Mouse (Mus musculus) c-Kit-positive CD71-positive TER-119-negative erythroid progenitor cells, embryonic 14.5 days (primary cell): ENCODE data around the gene Capza1.
"Not testable (repeated sequence)": the region's sequence is repeated elsewhere in the genome, so short reads cannot be mapped to it uniquely, and the experiment has no call there.

Source experiments
- DNase-seq: peaks from one replicate; pipeline ENCODE4 v3.0.0-alpha.2; 2013; ENCODE audit warnings: low read depth

Capza1 gene

DNA sequence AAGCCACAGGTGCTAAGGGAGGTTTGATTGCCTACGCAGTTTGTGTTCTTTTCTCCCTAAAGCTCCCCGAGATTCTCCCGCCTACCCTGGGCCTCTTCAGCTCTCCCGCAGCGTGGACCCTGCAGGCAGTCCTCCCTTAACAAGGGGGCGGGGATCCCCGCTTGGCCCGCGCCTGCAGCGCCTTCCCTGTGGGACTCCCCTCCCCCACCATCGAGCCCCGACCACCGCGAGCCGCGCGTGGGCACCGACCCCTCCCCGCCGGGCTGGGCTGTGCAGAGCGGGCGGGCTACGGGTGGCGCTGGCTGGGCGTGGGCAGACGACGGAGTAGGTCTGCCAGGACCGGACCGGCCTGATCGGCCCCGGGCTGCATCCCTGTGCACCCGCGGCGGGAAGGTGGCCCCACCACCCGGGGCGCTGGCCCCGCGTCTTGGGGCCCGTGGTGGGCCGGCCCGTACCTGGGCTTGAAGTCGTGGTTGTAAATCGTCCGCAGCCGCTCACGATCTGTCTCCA, 46.8 kb downstream of the Capza1 start:
- DNase-seq: no peak

GRCm38 (mm10) chr3:104816130-104816529, 48.2 kb downstream of the Capza1 start:
- no peak for DNase-seq

DNA sequence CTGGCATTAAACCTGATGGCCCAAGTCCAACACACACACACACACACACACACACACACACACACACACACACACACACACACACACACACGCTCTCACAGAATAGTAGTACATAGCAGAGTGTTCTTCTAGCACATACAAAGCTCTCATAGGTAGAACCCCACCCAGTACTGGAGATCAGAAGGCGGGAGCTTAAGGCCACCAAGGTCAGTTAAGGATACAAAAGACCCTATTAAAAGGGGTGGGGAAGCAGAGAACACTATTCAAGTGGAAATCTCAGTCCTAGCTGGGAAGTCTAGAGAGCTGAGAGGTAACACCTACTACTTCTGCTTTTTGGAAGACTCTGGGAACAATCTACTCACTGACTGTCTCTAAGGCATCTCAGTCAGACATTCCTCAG, 49.0 kb downstream of the Capza1 start:
- DNase-seq: no peak

DNA sequence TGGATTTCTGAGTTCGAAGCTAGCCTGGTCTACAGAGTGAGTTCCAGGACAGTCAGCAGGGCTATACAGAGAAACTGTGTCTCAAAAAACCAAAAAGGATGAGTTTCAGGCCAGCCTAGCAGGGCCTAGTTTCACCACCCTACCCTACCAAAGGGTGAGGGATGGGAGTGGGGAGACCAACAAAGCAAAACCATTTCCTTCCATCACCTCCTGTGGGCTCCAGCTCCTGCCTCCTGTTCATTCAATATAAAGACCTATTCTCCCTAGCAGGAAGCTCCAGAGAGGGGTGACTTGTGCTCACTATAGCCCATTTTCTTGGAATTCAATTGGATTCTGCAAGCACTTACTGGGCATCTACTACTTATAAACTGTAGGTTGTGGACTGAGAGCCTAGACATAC, 49.6 kb downstream of the Capza1 start:
- DNase-seq: no peak

DNA sequence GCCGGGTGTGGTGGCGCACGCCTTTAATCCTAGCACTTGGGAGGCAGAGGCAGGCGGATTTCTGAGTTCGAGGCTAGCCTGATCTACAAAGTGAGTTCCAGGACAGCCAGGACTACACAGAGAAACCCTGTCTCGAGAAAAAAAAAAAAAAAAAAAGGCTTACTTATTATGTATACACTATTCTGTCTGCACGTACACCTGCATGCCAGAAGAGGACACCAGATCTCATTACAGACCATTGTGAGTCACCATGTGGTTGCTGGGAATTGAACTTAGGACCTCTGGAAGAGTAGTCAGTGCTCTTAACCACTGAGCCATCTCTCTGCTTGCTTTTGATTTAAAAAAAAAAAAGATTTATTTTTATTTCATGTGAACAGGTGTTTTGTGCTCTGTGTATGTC, 51.1 kb downstream of the Capza1 start:
- DNase-seq: not testable (repeated sequence)

DNA sequence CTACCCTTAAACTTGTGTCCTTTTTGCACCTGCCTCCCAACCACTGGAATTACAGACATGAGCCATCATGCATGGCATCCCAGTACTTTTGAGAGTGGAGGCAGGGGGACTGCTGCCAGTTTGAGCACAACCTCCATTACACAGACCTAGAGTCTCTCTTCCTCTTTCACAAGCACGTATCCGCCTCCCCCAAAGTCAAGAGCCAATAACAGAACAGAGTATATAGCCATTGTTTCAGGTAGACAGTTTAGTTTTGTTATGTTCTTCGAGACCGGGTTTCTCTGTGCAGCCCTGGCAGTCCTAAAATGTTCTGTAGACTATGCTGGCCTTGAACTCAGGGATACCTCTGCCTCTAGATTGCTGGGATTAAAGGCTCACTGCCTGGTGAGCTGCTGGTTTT, 52.1 kb downstream of the Capza1 start:
- DNase-seq: no peak

- DNase-seq: no peak
Observed at GRCm38 (mm10) chr3:104811752-104812151, 52.6 kb downstream of the Capza1 start.

DNA sequence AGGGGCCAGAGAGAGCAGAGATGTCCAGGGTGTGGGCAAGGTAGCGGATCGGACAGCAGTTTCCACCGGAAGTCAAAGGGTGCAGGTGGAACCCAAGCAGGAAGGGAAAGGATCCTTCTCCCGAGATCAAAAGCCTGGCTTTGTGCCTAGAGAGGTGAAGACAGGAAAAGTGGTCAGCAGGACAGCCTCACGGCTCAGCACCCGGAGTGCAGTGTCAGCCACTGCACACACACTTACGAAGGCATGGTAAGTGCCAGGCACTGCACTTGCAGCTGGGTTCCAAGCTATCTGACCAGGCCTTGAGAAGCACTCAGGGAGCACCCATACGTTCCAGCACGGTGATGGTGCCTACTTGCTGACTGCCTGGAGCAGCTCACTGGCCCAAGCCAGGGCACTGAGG, 58.8 kb downstream of the Capza1 start:
- DNase-seq: no peak

DNA sequence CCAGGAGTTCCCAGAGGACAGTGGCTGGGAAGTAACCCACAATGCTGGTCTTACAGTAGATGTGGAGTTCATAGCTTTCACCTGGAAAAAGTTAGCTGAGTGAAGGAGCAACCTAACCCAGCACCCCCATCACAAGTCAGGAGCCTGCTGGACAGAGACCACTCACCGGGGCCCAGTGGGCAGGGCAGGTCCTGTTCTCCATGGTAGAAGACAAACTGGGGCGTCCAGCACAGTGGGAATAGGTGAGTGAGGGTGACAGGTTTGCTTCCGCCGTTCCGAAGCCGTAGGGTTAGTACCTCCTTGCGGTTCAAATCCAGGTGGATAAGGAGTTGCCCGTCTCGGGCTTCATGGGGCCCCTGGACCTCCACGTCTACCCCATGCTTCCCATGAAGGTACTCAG, 60.0 kb downstream of the Capza1 start:
- DNase-seq: no peak

GRCm38 (mm10) chr3:104801481-104801880, 62.8 kb downstream of the Capza1 start:
- no peak for DNase-seq

- no peak for DNase-seq
Observed at GRCm38 (mm10) chr3:104800681-104801080, 63.6 kb downstream of the Capza1 start.

- DNase-seq: no peak
Observed at GRCm38 (mm10) chr3:104796430-104797082, 67.7 kb downstream of the Capza1 start.

GRCm38 (mm10) chr3:104795661-104796340, 68.5 kb downstream of the Capza1 start:
- no peak for DNase-seq

GRCm38 (mm10) chr3:104794953-104795470, 69.3 kb downstream of the Capza1 start:
- DNase-seq: no peak

DNA sequence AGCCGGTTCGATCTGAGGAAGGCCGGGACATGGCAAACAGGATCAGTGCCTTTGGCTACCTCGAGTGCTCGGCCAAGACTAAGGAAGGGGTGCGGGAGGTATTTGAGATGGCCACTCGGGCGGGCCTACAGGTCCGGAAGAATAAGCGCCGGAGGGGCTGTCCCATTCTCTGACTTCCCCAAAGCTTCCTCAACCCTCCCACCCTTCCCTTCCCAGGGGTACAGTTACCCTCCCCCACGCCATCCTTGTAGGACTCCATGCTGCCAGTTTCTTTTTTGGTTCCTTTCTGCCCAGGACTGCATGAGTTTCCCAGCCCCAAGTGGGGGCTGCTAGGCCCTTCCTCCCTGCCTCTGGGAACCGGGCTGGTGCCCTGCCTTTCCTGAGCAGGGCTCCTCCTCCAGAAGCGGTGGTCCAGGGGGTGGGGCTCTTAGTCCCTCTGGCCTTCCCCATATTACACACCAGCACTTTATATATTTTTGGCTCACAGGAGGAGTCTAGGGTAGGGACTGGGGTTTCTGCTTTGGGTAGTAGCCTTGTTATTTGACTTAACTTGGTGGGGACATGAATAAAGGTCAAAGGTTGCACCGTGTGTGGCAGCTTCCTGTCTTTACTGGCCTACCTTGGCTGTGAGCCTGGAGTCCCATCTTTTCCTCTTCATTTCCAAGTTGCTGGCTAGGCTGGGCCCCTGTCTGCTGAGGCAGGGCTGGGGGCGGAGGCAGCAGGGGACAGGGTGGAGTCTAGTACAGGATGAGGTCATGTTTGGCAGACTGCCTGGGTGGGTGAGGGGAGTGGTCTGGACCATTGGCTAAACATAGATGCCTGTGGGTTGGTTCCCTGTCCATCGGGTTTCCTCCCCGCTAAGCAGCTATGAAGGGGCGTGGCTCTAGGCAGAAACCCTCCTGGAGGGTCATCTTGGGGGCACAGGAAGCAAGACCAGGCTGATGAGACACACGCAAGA, 70.2 kb downstream of the Capza1 start:
- DNase-seq: no peak

DNA sequence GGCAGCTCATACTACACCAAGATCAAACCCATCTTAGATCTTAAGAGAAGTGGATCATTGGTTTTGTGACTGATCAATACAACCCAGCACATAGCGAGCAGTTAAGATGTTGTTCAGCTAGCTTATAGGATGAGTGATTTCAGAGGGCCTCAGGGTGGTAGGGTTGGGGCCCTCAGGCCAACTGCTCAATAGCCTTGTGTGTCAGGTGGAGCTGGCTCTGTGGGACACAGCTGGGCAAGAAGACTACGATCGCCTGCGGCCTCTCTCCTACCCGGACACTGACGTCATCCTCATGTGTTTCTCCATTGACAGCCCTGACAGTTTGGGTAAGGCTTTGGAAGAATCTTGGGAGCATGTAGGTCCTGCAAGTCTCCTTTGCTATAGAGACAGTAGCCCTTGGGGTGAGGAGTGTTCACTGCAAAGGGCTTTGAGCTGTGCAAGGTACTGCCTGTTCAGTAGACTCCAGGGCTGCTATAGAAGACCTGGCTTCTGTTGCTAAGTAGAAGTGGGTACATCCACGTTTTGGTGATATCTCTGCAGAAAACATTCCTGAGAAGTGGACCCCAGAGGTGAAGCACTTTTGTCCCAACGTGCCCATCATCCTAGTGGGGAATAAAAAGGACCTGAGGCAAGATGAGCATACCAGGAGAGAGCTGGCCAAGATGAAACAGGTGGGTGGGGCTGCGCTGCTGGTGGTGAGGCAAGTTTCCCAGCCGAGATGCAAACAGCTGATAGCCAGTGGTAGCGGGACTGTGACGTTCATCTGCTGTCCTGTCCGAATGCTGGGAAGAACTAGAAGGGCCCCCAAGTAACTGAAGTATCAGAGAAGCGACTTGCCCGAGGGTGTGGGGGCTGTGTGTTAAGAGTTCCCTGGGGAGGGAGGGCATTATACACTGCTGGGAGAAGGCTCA, 71.7 kb downstream of the Capza1 start:
- no peak for DNase-seq

GRCm38 (mm10) chr3:104791671-104792070, 72.6 kb downstream of the Capza1 start:
- DNase-seq: no peak

DNA sequence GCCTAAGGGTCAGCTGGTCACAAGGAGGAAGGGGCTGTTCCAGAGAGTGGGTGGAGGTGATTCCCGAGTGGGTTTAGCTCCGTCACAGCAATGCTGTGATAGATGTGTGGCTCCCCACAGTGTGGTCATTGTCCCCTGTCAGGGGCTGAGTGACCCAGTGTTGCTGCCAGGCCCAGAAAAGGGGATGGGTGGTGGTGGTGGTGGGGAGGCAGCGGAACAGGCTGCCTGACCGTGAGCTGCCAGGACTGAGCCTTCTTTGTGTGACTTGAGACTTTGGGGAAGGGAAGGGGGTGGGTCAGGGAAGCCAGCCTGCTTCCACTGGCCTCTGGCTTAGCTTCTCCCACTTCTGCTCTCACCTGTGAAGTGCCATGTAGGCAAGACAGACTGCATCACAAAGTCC, 73.3 kb downstream of the Capza1 start:
- DNase-seq: no peak

GRCm38 (mm10) chr3:104790401-104790937, 73.8 kb downstream of the Capza1 start:
- DNase-seq: no peak

DNA sequence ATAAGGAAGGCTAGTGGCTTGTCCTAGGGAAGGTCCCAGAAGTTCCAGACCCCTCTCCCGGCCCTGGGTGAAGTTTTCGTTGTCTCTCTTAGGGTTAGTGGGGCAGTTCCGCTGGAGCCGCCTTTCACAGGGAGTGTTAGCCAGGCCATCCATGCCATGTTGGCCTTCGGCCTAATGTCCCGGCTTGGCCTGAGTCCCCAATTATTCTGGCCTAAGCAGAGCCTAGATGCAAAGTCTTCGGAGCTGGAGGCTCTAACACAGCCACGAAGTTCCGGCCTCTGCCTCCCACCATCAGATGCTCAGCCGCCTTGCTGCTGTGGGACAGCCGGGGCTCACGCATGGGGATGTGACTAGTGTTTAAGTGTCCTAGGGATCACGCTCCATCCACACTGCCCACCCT, 74.5 kb downstream of the Capza1 start:
- DNase-seq: no peak

- no peak for DNase-seq
Observed at GRCm38 (mm10) chr3:104789312-104789605, 75.0 kb downstream of the Capza1 start.
